Mouse (Mus musculus) neural tube, embryonic 11.5 days (tissue): ENCODE measurements at regions not wholly inside any gene's neighbourhood (a gene's known extent, or its start where the extent isn't known, plus 50 kb on each side); places are given as distances from the start of the nearest gene placed in this dataset.
"Not testable (repeated sequence)": the region's sequence is repeated elsewhere in the genome, so short reads cannot be mapped to it uniquely, and the experiment has no call there.

Experiments
- ATAC-seq: fragments of 200-750 bp; cut with Nextera tagmentation; 2 replicates; pipeline ENCODE4 v1.8.0; 2017; ENCODE audit warnings: moderate number of reproducible peaks, mild to moderate bottlenecking, moderate TSS enrichment, moderate library complexity; ENCODE audit not compliant: insufficient read depth, low FRiP score, low TSS enrichment
- DNase-seq: peaks from one replicate; pipeline ENCODE4 v3.0.0-alpha.2; 2015; ENCODE audit warnings: low spot score
- H3K27ac ChIP-seq: fragments of 300-500 bp; sonication (generic); 2 replicates; pipeline ENCODE4 v1.5.1; 2014; ENCODE audit warnings: low read depth, mild to moderate bottlenecking, low read length
- H3K27me3 ChIP-seq: fragments of 300-500 bp; sonication (generic); 2 replicates; pipeline ENCODE4 v1.6.1; 2014; ENCODE audit warnings: mild to moderate bottlenecking, low read length, mixed read lengths; ENCODE audit not compliant: control insufficient read depth, insufficient read depth
- H3K36me3 ChIP-seq: fragments of 300-500 bp; sonication (generic); 2 replicates; pipeline ENCODE4 v1.6.1; 2014; ENCODE audit warnings: mild to moderate bottlenecking, low read length, moderate library complexity, mixed read lengths; ENCODE audit not compliant: control insufficient read depth, insufficient read depth
- H3K4me1 ChIP-seq: fragments of 300-500 bp; sonication (generic); 2 replicates; pipeline ENCODE4 v1.6.1; 2014; ENCODE audit warnings: low read length, mixed read lengths; ENCODE audit not compliant: control insufficient read depth, insufficient read depth
- H3K4me2 ChIP-seq: fragments of 300-500 bp; sonication (generic); 2 replicates; pipeline ENCODE4 v1.6.1; 2014; ENCODE audit warnings: low read depth, mild to moderate bottlenecking, moderate library complexity
- H3K4me3 ChIP-seq: fragments of 300-500 bp; sonication (generic); 2 replicates; pipeline ENCODE4 v1.5.1; 2014; ENCODE audit warnings: low read depth, low read length
- H3K9ac ChIP-seq: fragments of 300-500 bp; sonication (generic); 2 replicates; pipeline ENCODE4 v1.6.1; 2014; ENCODE audit warnings: mild to moderate bottlenecking, low read length
- H3K9me3 ChIP-seq: fragments of 300-500 bp; sonication (generic); 2 replicates; pipeline ENCODE4 v1.6.1; 2016; ENCODE audit warnings: low read length; ENCODE audit not compliant: control insufficient read depth
- WGBS: fragments of 180-500 bp; shearing (Covaris S2); extraction: QIAGEN DNeasy Blood & Tissue Kit; methylation state at CpG from one replicate; pipeline ENCODE4 v1.1.7; 2014; 5-methylcytosine and 5-hydroxymethylcytosine counted together

- Histone ChIP-seq H3K4me3 (no peak overlapping the region), H3K4me1 (no peaks in the 10 kb centered on the region), H3K4me2 (no peak overlapping the region), H3K27me3 (no peaks in the 10 kb centered on the region), H3K9me3 (no peaks in the 10 kb centered on the region), H3K27ac (no peak overlapping the region), H3K9ac (no peak overlapping the region), H3K36me3 (no peaks in the 10 kb centered on the region)
- no peak for DNase-seq
- ATAC-seq = no peak
Observed at GRCm38 (mm10) chr12:32434506-32435002, 56.0 kb downstream of the Ccdc71l start.

GRCm38 (mm10) chr12:32435126-32435525 lies 56.6 kb downstream of the Ccdc71l start:
- Histone ChIP-seq H3K9ac (no peak overlapping the region), H3K27me3 (no peaks in the 10 kb centered on the region), H3K4me3 (no peak overlapping the region), H3K4me2 (no peak overlapping the region), H3K4me1 (no peaks in the 10 kb centered on the region), H3K27ac (no peak overlapping the region), H3K36me3 (no peaks in the 10 kb centered on the region), H3K9me3 (no peaks in the 10 kb centered on the region)
- ATAC-seq = no peak
- WGBS = 63% methylated on average over 1 of the region's 1 CpGs
- no peak for DNase-seq

GRCm38 (mm10) chr12:32438209-32438608 lies 59.7 kb downstream of the Ccdc71l start:
- no peak overlapping the region for H3K4me3 ChIP-seq
- H3K4me1 ChIP-seq = no peaks in the 10 kb centered on the region
- no peak overlapping the region for H3K9ac ChIP-seq
- no peaks in the 10 kb centered on the region for H3K36me3 ChIP-seq
- 90% methylated on average over 1 of the region's 1 CpGs for whole genome bisulfite sequencing
- no peaks in the 10 kb centered on the region for H3K27me3 ChIP-seq
- H3K9me3 ChIP-seq = no peaks in the 10 kb centered on the region
- H3K27ac ChIP-seq = no peak overlapping the region
- ATAC-seq (no peak), DNase-seq (no peak)
- H3K4me2 ChIP-seq = no peak overlapping the region

- 92% methylated on average over 4 of the region's 4 CpGs for WGBS
- Histone ChIP-seq H3K9ac (no peak overlapping the region), H3K27me3 (no peaks in the 10 kb centered on the region), H3K9me3 (no peaks in the 10 kb centered on the region), H3K36me3 (no peaks in the 10 kb centered on the region), H3K27ac (no peak overlapping the region), H3K4me2 (no peak overlapping the region), H3K4me1 (no peaks in the 10 kb centered on the region), H3K4me3 (no peak overlapping the region)
- ATAC-seq (no peak), DNase-seq (no peak)
Observed at GRCm38 (mm10) chr12:32444770-32445169, 66.3 kb downstream of the Ccdc71l start.

GRCm38 (mm10) chr12:32445874-32446273 lies 67.4 kb downstream of the Ccdc71l start:
- no peak overlapping the region for H3K4me3 ChIP-seq
- no peak overlapping the region for H3K27ac ChIP-seq
- ATAC-seq = no peak
- H3K4me2 ChIP-seq = no peak overlapping the region
- no peaks in the 10 kb centered on the region for H3K4me1 ChIP-seq
- H3K36me3 ChIP-seq = no peaks in the 10 kb centered on the region
- no peaks in the 10 kb centered on the region for H3K9me3 ChIP-seq
- H3K9ac ChIP-seq = no peak overlapping the region
- H3K27me3 ChIP-seq = no peaks in the 10 kb centered on the region
- no peak for DNase-seq

- ATAC-seq = no peak
Observed at GRCm38 (mm10) chr12:32449373-32449772, 70.9 kb downstream of the Ccdc71l start.

GRCm38 (mm10) chr12:32451226-32451625 lies 72.7 kb downstream of the Ccdc71l start:
- 68% methylated on average over 1 of the region's 1 CpGs for WGBS
- H3K9ac ChIP-seq = no peak overlapping the region
- no peaks in the 10 kb centered on the region for H3K27me3 ChIP-seq
- H3K4me3 ChIP-seq = no peak overlapping the region
- H3K9me3 ChIP-seq = no peaks in the 10 kb centered on the region
- DNase-seq (no peak), ATAC-seq (no peak)
- H3K27ac ChIP-seq = no peak overlapping the region
- H3K4me2 ChIP-seq = no peak overlapping the region
- no peaks in the 10 kb centered on the region for H3K4me1 ChIP-seq
- H3K36me3 ChIP-seq = no peaks in the 10 kb centered on the region

More at GRCm38 (mm10) chr12:32449373-32449772, 70.9 kb downstream of the Ccdc71l start:
- no peak overlapping the region for H3K9ac ChIP-seq
- H3K9me3 ChIP-seq = no peaks in the 10 kb centered on the region
- no peak overlapping the region for H3K4me3 ChIP-seq
- no peak overlapping the region for H3K27ac ChIP-seq
- H3K36me3 ChIP-seq = no peaks in the 10 kb centered on the region
- no peak for DNase-seq
- H3K4me2 ChIP-seq = no peak overlapping the region
- no peaks in the 10 kb centered on the region for H3K4me1 ChIP-seq
- H3K27me3 ChIP-seq = no peaks in the 10 kb centered on the region

- Histone ChIP-seq H3K27ac (no peak overlapping the region), H3K9me3 (no peaks in the 10 kb centered on the region), H3K36me3 (no peaks in the 10 kb centered on the region), H3K4me1 (no peaks in the 10 kb centered on the region), H3K9ac (no peak overlapping the region), H3K27me3 (no peaks in the 10 kb centered on the region), H3K4me2 (no peak overlapping the region), H3K4me3 (no peak overlapping the region)
- no peak for ATAC-seq
- DNase-seq = no peak
Observed at GRCm38 (mm10) chr12:32454794-32455193, 76.3 kb downstream of the Ccdc71l start.

- peak; percentile 85 for DNase-seq
- not testable (repeated sequence) for H3K9ac ChIP-seq, H3K27me3 ChIP-seq, ATAC-seq, H3K4me1 ChIP-seq, H3K36me3 ChIP-seq, H3K4me3 ChIP-seq, H3K4me2 ChIP-seq, H3K9me3 ChIP-seq, H3K27ac ChIP-seq
- 90% methylated on average over 3 of the region's 3 CpGs for WGBS
Observed at GRCm38 (mm10) chr12:32455231-32455630, 76.7 kb downstream of the Ccdc71l start.
